Mouse (Mus musculus): ENCODE results near the gene Tenm1. TPM values are rescaled to one million over a fixed set of nuclear protein-coding genes. Genes with fewer than 3 reads are reported as not detected.

Gene Tenm1
- total RNA-seq, 2 experiments from 2014 or later = 42.1 to 50.2 TPM

DNA sequence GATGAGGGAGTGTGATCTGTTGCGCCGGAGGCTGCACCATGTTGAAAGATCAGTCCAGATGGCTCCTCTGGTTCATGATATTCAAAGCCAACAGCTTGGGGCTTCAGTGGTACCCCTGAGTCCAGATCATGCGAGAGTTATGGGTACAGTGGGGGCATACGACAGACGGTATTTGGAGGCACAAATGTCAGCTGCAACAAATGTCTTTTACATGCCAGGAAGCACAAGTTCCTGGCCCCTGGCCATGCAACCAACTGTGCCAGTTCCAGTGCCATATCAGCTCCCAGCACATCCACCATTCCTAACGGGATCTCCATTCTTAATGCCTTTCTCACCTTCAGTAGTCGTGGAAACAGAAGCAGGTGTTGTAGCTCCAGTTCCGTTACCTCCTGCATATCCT is 938.6 kb downstream of the Tenm1 start:
- no peak for DNase-seq (ENCODE audit: low spot score in 2 of 2)
- intact Hi-C loops (cut with DNase I) = no loop called here

- DNase-seq (ENCODE audit: low spot score in 2 of 2) = no peak
- intact Hi-C loops (cut with DNase I) = no loop called here
These were observed 939.5 kb downstream of the Tenm1 start, which contains the start of gene Tex13c2 for GRCm38 (mm10) chrX:42489446-42489845. Gene Tex13c2 (plus strand): TSS chrX:42489691.

Other genes starting within 250 kb of the Tenm1 start
- not detected for gene Tex13c1, start 162.0 kb upstream of the Tenm1 start, total RNA-seq (2021)